Mouse (Mus musculus): ENCODE measurements at regions not wholly inside any gene's neighbourhood (a gene's known extent, or its start where the extent isn't known, plus 50 kb on each side); places are given as distances from the start of the nearest gene placed in this dataset.

DNA sequence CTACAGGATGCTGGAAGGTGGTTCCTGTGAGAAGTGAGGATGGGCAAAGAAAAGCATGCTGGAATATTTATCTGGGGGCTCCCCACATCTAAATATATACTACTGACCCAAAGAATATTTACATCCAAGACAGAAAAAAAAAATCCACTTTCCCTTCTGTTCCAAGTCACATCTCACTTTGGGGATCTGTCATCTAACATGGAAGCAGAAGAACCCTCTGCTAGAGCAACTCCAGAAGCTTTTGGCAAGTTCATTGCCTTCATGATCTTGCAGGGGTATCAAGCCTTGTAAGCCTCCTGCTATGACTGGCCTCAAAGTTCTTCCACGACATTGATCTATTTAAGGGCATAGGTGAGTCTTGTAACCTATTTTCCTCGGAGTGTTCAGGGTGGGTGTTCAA is 64.9 kb upstream of the Spdye4c start:
- TF ChIP-seq POLR2A (IDR thresholded peaks at IDR 0.05; ENCODE audit: extremely low read depth, insufficient read depth, low read length) (no peak), CTCF (IDR thresholded peaks at IDR 0.05; ENCODE audit: low read depth, low read length) (no peak)
